Mouse (Mus musculus) adipose tissue, adult 10 weeks (tissue): ENCODE data around the gene Vmn2r31. TPM values are rescaled to one million over a fixed set of nuclear protein-coding genes. Genes with fewer than 3 reads are reported as not detected.

Experiments
- polyA plus RNA-seq: library from polyadenylated mRNA; stranded (reverse); fragments of 350-450 nt; fragmentation: Illumina TruSeq; extraction: RNeasy Lipid Tissue Mini Kit (QIAGEN cat#74804); gene quantifications from one replicate; pipeline ENCODE4 v1.2.3, GENCODE M21; 2014; ENCODE audit warnings: low read depth, low replicate concordance

Gene Vmn2r31
- not detected for polyA plus RNA-seq

GRCm38 (mm10) chr7:7399603-7400002 lies at the start of gene Vmn2r31:
TSS of gene Vmn2r31 (minus strand) at chr7:7399703.

GRCm38 (mm10) chr7:7374431-7374830 lies 25.1 kb downstream of the Vmn2r31 start, which contains the start of gene Gm45783:
TSS of gene Gm45783 (minus strand) at chr7:7374573.

DNA sequence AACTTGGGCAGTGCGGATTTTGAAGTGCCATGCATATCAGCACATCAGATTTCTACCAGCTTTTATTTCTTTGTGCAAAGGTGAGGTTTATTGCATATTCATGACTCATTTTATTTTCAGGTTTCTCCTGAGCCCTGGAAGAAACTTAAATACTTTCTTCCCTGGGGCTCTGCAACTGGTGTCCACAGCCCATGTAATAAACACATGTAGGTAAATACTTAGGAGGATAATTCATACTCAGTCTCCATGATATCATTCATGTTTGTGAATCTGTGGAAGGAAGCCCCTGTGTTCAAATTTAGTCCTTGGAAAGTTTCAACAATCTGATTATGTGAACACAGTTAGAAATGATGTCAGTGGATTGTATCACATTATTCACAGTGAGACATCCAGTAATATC lies 62.0 kb downstream of the Vmn2r31 start, which contains the start of gene Vmn2r30:
TSS of gene Vmn2r30 (minus strand) at position 101 of the 400 bp plus-strand sequence.

Other genes with a start within 250 kb of the Vmn2r31 start
- 1.5 TPM for gene Zfp418, start 228.4 kb downstream of the Vmn2r31 start, polyA plus RNA-seq
- gene Zfp772, start 189.7 kb downstream of the Vmn2r31 start, polyA plus RNA-seq = 4.2 TPM
- gene Vmn2r29, start 152.4 kb downstream of the Vmn2r31 start, polyA plus RNA-seq = 1.7 TPM
- gene Gm45844, start 121.4 kb downstream of the Vmn2r31 start, polyA plus RNA-seq = 2.3 TPM
- gene Clcn4, start 98.9 kb downstream of the Vmn2r31 start, polyA plus RNA-seq = 41.3 TPM
- gene Vmn2r30, start 62.1 kb downstream of the Vmn2r31 start, polyA plus RNA-seq = not detected
- not detected for gene Gm45783, start 25.1 kb downstream of the Vmn2r31 start, polyA plus RNA-seq
- gene Vmn2r32, start 80.3 kb upstream of the Vmn2r31 start, polyA plus RNA-seq = not detected
- not detected for gene Vmn2r33, start 167.1 kb upstream of the Vmn2r31 start, polyA plus RNA-seq